Mouse (Mus musculus): ENCODE results near the gene Casc3. TPM values are rescaled to one million over a fixed set of nuclear protein-coding genes. Genes with fewer than 3 reads are reported as not detected.

Gene Casc3
- polyA plus RNA-seq (2012), result 35.5 and 41.4 TPM in 2 replicates

DNA sequence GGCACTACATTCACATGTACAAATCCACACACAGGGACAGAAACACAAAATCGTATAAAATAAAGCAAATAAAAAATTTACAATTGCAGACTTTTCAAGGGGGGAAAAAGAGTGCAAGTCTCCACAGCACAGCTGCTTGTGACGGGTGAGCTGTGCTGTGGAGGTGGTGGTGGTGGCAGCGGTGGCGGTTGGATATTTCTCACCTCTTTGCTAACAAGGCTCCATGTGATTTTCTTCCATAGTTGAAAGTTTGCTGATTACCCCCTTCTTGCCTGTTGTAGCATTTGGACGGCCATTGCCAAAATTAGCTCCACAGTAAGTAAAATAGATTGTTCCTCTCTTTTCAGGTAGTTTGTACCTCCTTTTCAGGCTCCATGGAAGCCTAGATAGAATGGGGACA lies at the start of gene Casc3:
Gene Casc3 (plus strand): TSS at position 301 of the 400 bp plus-strand sequence.

GRCm38 (mm10) chr11:98774582-98775347 lies 29.9 kb upstream of the Casc3 start, which contains the start of gene Nr1d1:
Nr1d1 (minus strand) TSS chr11:98775333.

GRCm38 (mm10) chr11:98795015-98795713 lies 9.5 kb upstream of the Casc3 start, which contains the start of gene Msl1:
Msl1 (plus strand) TSS chr11:98795516.

DNA sequence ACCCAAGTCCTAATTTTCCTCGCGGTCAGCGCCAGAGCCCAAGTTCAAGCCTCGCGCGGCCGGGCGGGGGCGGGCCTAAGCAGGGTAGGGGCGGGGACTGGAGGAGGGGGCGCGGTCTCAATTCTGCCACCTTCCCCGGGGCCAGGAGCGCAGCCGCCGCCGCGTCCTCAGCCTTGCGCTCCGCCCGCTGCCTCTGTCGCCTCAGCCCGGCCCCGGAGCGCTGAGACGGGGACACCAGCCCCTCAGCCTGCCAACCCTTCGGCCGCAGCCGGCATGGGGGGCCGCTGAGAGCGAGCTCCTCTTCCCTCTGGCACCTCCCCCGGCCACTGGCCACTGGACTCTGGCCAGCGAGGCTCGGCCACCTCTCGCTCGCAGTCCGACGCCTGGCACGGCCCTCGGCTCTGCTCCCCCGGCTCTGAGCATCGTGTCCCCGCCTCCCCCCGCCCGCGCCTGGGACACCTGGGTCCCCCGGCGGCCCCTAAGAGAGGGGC lies 32.0 kb downstream of the Casc3 start, which contains the start of gene Rapgefl1:
Gene Rapgefl1 (plus strand): TSS at position 135 of the 491 bp plus-strand sequence.

DNA sequence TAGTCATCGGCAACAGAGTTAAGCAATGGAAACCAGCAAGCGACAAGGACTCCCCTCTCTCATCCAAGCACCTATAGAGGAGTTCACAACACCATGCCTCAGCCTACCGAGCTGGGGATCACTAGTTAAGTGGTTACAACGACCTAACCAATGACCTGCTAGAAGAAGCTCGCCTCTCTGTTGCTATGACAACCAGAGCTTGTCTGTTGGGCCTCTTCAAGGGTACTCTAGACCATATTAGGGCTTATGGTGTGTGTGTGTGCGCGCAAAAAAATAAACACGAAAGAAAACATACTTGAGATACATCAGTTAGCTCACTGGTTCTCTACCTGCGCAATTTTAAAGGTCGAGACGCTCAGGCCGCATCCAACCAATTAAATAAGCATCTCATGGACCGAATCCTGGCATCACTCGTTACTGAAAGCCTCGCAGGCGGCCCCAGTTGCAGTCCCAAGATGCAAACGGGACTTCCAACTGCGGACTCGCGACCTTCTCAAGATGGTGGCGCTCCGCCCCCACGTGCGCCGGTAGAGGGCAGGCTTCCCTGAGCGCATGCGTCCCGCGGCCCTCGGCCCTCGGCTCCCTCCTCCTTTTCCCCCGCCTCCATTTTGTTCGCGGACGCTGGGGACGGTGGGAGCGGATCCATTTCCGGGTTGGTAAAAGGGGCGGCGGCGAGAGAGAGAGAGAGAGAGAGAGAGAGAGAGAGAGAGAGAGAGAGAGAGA lies 58.5 kb downstream of the Casc3 start, which contains the start of gene Wipf2:
Gene Wipf2 (plus strand): TSS at position 611 of the 723 bp plus-strand sequence.

Other genes starting within 250 kb of the Casc3 start
- gene Ormdl3, start 217.5 kb upstream of the Casc3 start, polyA plus RNA-seq (2012), result 22.3 and 28.1 TPM in 2 replicates
- 0.12 TPM in 1 of 2 replicates, not detected in the other for gene Lrrc3c, start 206.6 kb upstream of the Casc3 start, polyA plus RNA-seq (2012)
- not detected in 2 replicates for gene Gm12355, start 179.2 kb upstream of the Casc3 start, polyA plus RNA-seq (2012)
- not detected in 2 replicates for gene Gsdma3, start 178.5 kb upstream of the Casc3 start, polyA plus RNA-seq (2012)
- not detected in 2 replicates for gene Gsdma2, start 158.1 kb upstream of the Casc3 start, polyA plus RNA-seq (2012)
- gene Gsdma, start 140.6 kb upstream of the Casc3 start, polyA plus RNA-seq (2012), result 0.05 TPM in 1 of 2 replicates, not detected in the other
- 145 and 178 TPM in 2 replicates for gene Psmd3, start 122.4 kb upstream of the Casc3 start, polyA plus RNA-seq (2012)
- gene Csf3, start 103.6 kb upstream of the Casc3 start, polyA plus RNA-seq (2012), result 0.08 and 0.45 TPM in 2 replicates
- gene Med24, start 75.5 kb upstream of the Casc3 start, polyA plus RNA-seq (2012), result 92.5 and 107 TPM in 2 replicates
- 76.8 and 81.3 TPM in 2 replicates for gene Thra, start 64.3 kb upstream of the Casc3 start, polyA plus RNA-seq (2012)
- gene Nr1d1, start 29.6 kb upstream of the Casc3 start, polyA plus RNA-seq (2012), result 6.6 and 10.2 TPM in 2 replicates
- gene Msl1, start 9.4 kb upstream of the Casc3 start, polyA plus RNA-seq (2012), result 72.9 and 73.6 TPM in 2 replicates
- gene Rapgefl1, start 31.9 kb downstream of the Casc3 start, polyA plus RNA-seq (2012), result 0.75 and 1.0 TPM in 2 replicates
- 24.6 and 26.7 TPM in 2 replicates for gene Wipf2, start 58.7 kb downstream of the Casc3 start, polyA plus RNA-seq (2012)
- gene Cdc6, start 102.9 kb downstream of the Casc3 start, polyA plus RNA-seq (2012), result 2.5 and 3.2 TPM in 2 replicates
- 63.7 and 64.3 TPM in 2 replicates for gene Rara, start 122.9 kb downstream of the Casc3 start, polyA plus RNA-seq (2012)
- gene Gjd3, start 178.1 kb downstream of the Casc3 start, polyA plus RNA-seq (2012), result 0.11 TPM in 1 of 2 replicates, not detected in the other
- gene Top2a, start 219.3 kb downstream of the Casc3 start, polyA plus RNA-seq (2012), result 17.4 and 24.1 TPM in 2 replicates
- gene Igfbp4, start 236.3 kb downstream of the Casc3 start, polyA plus RNA-seq (2012), result 1,080 and 1,224 TPM in 2 replicates